Mouse (Mus musculus): Measurements from ENCODE around the gene Psme1.

The Psme1 gene

DNA sequence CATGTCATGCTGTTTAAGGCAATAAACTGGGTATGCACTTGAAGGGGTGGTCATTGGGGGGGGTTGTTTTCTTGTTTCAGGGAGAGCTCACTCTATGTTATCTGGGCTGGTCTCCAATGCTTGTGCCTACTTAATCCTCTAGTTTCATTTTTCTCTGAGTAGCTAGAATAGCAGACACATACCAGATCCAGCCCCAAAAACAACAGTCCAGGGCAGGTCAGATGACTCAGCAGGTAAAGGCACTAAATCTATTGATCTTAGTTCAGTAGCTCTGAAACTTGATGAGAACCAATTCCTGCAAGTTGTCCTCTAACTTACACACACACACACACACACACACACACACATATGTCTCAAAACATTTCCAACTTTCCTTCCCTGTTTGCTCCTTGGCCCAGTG, 6.2 kb upstream of the Psme1 start:
- DNase-seq = no peak

DNA sequence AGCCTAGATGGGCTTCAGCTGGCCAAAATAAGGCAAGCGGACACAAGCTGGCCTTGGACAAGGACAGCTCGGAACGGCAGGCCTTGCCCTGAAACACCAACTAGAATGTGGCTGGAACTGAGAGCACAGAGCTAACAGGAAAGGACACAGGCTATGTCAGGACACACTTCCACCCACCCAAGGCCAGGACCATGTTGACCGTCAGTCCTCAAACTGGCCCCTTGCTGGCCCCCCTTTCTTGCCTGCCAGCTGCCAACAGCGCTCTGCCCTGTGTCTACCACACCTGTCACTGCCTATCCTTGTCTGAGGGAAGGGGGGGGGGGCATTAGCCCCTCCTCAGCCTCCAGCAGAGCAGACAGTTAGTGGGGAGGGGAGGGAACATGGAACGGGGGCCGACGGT, 2.6 kb upstream of the Psme1 start, which contains the start of gene Fitm1:
TSS of gene Fitm1 (plus strand) at position 316 of the 400 bp plus-strand sequence.
- no peak for DNase-seq

DNA sequence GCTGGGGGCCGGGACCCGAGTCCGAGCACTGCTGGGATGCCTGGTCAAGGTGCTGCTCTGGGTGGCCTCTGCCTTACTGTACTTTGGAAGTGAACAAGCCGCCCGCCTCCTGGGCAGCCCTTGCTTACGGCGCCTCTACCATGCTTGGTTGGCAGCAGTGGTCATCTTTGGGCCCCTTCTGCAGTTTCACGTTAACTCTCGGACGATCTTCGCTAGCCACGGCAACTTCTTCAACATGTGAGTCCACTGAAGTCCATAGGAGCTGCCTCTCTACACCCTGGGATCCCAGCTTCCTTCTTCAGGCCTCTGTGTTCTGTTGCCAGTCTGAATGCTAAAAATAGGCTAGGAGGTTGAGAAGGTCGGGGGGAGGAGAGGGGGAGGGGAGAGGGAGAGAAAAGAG, 2.2 kb upstream of the Psme1 start:
- DNase-seq = no peak

DNA sequence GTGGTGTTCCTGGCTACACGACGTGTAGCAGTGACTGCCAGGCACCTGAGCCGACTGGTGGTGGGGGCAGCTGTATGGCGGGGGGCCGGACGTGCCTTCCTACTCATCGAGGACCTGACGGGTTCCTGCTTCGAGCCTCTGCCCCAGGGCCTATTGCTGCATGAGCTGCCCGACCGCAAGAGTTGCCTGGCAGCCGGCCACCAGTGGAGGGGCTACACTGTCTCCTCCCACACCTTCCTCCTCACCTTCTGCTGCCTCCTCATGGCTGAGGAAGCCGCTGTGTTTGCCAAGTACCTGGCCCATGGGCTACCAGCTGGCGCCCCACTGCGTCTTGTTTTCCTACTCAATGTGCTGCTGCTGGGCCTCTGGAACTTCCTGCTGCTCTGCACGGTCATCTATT, 1.5 kb upstream of the Psme1 start:
- DNase-seq = peak; percentile 70 to 85

DNA sequence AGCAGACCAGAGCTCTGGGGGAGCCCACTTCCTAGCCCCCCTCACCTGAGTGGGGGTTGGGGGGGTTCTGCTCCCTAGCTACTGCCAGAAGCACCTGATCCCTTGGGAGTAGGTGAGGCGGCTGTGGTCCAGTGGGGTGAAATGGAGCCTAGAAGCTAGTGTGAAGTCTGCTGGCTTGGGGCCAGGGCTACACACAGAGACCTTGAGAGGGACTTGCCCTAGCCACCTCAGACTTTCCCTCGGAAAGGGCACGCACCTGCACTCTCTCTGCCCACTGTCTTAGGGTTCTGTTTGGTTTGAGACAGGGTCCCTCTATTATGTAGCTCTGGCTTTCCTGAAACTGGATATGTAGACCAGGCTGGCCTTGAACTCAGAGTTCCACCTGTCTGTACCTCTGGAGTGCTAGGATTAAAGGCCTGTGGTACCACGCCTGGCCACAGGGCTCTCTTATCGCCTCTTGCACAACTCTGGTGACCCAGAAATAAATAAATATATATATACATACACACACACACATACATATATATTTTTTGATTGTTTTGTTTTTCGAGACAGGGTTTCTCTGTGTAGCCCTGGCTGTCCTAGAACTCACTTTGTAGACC, 846 bp downstream of the Psme1 start:
- peak; percentile 23 to 69 for DNase-seq

DNA sequence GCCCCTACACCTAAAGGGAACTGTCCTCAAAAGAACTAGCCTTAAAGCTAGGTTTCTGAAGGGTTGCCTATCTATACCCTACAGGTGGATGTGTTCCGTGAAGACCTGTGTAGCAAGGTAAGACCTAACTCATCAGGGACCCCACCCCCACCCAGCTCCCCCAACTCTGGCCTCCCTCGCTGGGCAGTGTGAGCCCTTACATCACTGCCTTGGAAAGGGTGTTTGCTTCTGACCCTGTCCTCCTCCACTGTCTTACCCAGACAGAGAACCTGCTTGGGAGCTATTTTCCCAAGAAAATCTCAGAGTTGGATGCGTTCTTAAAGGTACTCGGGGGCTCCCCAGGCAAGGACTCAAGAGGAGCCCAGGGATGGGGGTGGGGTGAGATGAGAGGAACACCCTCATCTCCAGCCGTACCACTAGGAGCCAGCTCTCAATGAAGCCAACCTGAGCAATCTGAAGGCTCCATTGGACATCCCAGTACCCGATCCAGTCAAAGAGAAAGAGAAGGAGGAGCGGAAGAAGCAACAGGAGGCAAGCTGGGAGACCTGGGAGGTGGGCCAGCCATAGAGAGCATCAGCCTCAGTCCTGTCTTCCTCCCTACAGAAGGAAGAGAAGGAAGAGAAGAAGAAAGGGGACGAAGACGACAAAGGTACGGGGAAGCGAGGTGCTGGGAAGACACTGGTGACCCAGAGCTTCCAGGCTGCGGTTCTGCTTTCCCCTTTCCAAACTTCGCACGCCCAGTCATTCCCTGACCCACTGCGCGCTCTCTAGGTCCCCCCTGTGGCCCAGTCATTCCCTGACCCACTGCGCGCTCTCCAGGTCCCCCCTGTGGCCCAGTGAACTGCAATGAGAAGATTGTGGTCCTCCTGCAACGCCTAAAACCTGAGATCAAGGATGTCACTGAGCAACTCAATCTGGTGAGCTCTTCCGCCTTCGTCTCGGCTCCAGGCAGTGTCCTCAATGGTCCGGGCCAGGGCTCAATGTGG, 1.9 kb downstream of the Psme1 start:
- DNase-seq = no peak

DNA sequence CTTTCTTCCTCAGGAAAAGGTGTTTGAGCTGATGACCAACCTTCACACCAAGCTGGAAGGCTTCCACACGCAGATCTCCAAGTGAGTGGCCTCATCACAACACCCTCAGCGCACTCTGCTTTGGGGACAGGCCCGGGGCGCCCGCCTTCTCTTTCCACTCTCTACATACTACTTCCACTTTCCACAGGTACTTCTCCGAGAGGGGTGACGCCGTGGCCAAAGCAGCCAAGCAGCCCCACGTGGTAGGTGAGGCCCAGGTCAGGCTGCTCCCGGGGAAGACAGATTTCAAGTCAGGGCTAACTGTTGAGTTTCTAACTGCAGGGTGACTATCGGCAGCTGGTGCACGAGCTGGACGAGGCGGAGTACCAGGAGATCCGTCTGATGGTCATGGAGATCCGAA, 2.8 kb downstream of the Psme1 start:
- DNase-seq = no peak

DNA sequence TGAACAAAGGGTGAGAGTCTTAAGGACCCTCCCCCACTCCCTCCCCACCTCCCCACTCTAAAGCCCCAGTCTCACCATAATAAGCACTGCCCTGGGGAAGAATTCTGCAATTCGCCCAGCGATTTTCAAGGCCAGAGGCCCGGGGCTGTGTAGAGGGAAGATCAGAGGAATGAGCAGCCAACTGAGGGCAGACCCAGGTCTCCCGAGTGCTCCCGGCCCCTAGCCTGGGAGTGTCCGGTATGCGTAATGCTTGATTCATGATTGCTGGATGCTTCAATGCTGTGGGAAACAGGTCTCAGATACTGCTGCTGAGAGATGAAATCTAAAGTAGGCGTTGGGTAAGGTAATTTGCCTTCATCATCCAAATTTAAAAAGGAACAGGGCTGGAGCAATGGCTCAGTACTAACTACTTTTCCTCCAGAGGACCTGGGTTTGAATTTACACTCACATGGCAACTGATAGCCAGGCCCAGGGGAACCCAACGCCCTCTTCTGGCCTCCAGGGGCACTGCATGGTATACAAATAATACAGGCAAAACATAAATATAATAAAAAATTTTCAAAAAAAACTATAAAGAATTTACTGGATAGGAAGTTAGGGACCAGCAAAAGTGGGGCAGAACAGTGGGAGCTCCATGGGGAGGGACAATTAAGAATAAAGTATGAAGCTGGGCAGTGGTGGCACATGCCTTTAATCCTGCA, 4.2 kb downstream of the Psme1 start:
- no peak for DNase-seq

DNA sequence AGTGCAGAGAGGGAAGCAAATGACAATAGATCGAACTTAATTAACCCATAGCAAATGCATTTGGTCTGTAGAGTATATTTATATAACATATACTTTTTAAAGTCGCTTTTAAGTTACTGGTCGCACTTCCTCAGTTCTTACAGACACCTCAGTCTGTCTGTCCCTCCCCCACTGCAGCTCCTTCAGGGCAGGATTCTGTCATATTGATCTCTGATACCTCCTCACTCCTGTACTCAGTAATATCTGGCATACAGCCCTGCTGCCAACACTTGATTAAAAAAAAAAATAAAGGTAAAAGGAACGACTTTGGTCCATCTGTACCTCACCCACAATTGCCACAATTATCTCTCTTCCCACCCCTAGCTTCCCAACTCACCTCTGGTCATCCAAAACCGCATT, 6.4 kb downstream of the Psme1 start:
- no peak for DNase-seq

DNA sequence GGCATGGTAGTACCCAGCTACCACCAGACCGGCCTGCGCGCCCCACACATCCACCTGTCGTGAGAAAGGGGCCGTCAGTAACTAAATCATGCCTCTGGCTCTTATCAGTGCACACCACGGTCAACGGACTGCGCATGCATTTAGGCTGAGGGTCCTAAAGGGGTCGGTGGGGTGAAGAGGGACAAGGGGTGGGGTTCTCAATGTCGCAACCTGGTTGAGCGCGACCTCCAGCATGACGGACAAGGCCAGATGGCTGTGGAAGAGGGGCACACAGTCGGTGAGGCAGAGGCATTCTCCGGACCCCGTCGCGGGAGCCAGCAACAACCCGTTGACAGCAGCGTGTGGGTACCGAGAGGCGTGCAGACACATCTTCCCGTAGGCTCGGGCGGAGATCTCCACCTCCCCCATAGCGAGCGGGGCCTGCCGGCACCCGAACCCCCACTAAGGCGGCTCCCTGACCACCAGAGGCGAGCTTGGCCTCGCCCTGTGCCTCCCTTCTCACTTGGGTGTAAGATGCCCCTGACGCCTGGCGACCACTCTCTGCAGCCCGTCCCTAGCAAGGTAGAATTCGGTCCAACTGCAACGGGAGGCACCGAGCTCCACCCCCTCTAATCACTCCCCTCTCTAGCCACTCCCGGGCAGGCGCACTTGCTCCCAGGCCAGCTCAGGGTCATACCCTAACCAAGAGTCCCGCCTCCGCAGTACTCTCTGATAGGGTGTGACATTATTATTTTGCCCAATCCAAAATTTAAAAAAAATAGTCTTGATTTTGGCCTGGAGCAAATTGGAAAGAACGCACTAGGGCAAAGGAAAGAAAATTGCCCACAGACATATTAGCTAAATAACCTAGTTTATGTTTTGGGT, 7.0 kb downstream of the Psme1 start, which contains the start of gene Emc9:
TSS of gene Emc9 (minus strand) at position 601 of the 864 bp plus-strand sequence.
- peak; percentile 83 to 85 for DNase-seq

DNA sequence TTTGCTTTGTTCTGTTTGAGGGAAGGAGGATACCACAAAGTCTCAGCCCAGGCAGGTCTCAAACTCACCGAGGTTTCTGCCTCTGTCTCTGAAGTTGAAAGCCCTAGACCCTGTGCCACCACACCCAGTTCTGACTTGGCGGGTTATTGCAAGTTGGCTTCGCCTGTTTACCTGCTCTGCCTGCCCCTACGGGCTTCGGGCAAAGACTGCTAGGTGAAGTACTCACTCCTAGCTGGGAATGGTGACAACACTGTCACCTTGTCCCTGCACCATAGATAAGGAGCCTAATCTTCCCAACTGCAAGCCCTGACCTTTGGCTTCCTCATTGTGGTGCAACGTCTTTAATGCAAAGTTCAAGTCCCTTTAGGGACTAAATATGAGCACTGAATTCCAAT, 7.6 kb downstream of the Psme1 start:
- DNase-seq = no peak

DNA sequence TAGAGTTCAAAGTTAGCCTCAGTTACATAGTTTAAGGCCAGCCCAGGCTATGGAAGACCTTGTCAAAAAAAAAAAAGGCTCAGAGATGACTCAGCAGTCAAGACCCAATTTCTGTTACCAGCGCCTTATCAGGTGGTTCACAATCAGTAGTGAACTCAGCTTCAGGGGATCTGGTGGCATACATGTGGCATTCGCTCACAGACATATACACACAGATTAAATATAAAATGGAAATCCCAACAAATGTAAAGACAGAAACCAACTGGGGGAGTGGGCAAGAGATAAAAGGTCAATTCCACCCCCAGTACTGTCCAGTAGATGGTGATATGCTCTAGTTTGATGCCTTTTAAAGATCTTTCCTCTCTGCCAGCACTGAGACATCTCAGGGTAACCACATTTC, 8.2 kb downstream of the Psme1 start:
- DNase-seq = no peak

DNA sequence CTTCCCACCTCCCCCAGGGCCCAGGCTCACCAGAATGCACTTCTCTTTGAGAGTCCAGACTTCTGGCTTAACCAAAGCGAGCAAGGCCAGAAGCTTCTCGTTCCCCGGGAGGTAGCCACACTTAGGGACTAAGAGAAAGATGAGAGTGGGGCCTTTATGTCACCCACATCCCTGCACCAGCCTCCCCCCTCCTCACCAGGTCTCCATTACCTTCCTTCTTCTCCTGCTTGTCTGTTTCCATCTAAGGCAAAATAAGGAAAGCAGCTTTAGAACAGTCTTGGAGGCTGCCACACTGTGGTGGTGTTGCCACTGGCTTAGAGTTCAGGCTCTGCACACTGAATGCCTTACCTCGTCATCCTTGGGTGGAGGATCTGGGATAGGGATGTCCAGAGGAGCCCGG, 11.3 kb downstream of the Psme1 start:
- no peak for DNase-seq

DNA sequence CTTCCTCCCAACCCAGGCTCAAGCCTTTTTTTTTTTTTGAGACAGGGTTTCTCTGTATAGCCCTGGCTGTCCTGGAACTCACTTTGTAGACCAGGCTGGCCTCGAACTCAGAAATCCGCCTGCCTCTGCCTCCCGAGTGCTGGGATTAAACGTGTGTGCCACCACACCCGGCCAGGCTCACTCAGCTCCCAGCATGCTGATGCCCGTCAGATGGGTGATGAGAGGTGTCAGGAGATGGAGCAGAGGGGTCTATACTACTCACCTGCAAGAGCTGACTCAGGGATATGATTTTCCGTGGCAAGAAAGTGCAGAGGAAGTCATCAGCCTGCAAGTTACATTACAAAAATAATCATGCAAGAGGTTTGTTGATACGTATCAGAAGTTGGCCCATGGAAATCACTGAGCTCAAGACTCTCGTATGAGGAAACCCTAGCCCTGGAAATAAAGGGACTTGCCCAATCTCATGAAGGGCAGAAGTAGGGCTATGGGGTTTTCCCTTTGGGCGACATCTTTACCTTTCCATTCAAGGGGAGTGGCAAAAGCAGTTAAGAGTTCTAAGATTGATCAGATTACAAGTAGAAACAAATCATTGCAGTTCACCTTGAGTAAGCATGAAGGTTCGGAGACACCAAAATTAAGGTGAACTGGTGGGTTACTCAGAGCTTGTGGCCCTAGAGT, 12.0 kb downstream of the Psme1 start:
- no peak for DNase-seq

DNA sequence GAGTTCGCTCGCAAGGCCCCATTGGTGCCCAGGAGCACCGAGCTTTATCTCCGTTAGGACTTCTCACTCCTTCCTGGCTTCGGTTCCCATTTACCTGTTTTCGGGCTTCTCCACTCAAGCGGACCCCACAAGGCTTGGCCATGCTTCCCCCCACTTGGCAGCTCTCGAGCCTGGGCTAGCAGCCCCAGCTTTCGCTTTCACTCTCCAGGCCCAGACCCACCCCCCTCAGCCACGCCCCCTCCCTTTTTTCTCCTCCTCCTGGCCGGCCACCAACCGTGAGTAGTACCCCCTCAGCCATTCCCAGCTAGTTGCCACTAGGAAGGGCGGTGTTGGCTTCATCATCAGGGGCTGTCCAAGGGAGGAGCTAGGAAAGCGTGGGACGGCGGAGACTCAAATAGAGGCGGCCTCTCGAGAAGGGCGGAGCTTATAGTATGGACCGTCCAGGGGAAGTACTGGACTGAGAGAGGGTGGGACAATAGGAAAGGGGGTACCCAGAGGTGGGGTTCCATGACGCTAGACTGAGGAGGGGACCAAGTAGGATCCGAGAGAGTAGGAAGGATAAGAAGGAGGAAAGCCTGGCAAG, 12.9 kb downstream of the Psme1 start, which contains the start of gene Psme2:
TSS of gene Psme2 (minus strand) at position 366 of the 583 bp plus-strand sequence.
- DNase-seq = peak; percentile 95 to 97

DNA sequence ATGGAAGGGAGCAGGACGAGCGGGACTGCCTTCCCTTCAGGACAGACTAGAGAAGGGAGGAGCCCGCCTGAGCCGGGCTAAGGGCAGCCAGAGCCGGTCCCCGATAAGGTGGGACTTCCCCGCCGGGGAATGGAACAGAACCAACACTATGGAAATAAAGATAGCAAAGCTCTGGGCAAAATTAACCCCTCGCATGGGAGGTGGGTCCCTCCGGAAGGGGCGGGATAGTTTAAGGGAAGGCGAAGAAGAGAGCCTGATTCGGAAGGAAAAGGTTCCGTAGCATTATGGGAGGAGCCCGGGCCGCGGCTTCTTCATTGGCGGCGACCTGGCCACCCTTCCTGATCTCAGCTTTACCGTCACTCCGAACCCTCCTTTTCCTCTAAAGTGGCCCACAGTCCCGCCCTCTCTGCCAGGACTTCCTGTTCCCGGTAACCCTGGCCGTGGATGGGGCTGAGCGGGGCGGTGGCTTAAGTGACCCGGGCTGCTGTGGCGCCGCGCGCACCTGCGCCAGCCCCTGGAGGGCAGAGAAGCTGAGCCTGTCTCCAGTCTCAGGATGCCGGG, 13.5 kb downstream of the Psme1 start, which contains the start of gene Rnf31:
TSS of gene Rnf31 (plus strand) at position 378 of the 561 bp plus-strand sequence.
- peak; percentile 95 to 97 for DNase-seq

DNA sequence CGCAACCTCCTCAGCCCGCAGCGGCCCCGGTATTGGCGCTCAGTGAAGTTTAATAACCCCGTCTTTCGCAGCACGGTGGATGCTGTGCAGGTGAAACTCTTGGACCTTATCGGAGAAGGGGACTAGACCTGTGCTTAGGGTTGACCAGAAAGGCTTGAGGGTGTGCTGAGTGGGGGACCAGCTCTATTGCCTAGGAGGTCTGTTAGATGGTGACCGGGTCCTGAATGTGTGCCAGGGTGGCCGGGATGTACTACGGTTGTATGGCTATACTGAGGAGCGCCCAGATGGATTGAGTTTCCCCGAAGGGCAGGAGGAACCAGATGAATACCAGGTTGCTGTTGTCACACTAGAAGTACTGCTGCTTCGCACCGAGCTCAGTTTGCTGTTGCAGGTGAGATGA, 14.3 kb downstream of the Psme1 start:
- no peak for DNase-seq

DNA sequence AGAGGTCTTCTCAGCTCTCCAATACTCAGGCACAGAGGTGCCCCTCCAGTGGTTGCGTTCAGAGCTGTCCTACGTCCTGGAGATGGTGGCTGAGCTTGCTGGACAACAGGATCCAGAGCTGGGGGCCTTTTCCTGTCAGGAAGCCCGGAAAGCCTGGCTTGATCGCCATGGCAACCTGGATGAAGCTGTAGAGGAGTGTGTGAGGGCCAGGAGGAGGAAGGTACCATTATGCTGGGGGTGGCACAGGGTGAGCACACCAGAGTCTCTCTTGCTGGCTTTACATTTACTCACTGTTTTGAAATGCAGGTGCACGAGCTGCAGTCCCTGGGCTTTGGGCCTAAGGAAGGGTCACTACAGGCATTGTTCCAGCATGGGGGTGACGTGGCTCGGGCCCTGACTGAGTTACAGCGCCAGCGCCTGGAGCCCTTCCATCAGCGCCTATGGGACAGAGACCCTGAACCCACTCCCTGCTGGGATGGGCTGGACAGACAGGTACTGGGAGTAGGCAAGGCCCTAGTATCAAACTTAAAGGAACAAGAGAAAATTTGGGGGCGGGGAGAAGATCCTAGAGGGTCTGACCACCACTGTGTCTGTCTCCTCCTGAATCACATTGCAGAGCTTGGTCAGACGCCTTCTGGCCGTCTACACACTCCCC, 18.2 kb downstream of the Psme1 start:
- DNase-seq = no peak

DNA sequence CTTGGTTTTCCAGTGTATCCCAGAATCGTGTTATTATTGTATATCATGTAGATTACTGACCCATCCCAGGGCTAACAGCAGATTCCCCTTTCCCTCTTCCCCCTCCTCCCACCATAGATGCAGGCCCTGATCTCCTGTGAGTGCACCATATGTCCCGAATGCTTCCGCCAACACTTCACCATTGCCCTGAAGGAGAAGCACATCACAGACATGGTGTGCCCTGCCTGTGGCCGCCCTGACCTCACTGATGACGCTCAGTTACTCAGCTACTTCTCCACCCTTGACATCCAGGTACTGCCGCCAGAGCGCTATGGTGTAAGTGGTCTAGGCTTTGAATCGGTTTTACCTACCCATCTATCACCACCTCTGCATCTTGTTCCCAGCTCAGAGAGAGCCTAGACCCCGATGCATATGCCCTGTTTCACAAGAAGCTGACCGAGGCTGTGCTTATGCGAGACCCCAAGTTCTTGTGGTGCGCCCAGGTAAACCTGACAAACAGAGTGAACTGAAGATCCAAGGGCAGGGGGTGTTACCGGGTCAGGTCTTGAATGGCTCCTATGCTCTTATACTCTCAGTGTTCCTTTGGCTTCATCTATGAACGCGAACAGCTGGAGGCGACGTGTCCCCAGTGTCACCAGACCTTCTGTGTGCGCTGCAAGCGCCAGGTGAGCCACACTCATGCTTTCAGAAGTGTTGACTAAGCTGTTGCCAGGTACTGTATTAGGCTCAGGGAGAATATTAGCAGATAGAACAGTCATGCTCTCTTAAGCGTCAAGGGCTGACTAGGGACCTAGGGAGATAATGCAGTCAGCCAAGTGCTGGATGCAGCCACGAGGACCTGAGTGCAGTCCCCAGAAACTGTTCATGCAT, 20.8 kb downstream of the Psme1 start:
- no peak for DNase-seq
